Mouse (Mus musculus) adrenal gland, postnatal 14 days (tissue): ENCODE measurements around the gene Stxbp2. TPM values are rescaled to one million over a fixed set of nuclear protein-coding genes. Genes with fewer than 3 reads are reported as not detected.

Source experiments
- DNase-seq: peaks from one replicate; pipeline ENCODE4 v3.0.0; 2021; ENCODE audit warnings: mixed read lengths
- total RNA-seq: library from RNA; stranded (reverse); gene quantifications from 2 replicates; pipeline ENCODE4 v1.2.3, GENCODE M21; 2021

Stxbp2 gene
- total RNA-seq, 1 experiment from 2014 or later, result 79.6 TPM

DNA sequence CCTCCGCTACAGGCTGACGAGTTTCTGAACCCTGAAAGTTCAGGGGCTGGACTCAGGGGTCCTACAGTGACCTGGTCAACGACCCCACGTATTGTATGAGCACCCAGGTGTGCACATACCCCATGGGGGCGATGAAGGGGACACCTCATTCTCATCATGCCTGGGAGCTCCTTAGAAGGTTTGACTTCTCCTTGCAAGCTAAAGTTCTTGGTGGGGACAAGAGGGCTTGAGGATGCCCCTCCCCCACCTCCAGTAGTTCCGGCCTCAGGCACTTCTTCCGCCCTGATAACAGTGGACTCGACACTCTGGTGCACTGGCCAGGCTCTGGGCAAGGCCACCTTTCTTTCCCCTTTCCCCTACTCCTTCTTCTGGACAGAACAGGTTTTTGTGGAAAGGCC lies 722 bp downstream of the Stxbp2 start:
- DNase-seq, result peak; percentile 41

DNA sequence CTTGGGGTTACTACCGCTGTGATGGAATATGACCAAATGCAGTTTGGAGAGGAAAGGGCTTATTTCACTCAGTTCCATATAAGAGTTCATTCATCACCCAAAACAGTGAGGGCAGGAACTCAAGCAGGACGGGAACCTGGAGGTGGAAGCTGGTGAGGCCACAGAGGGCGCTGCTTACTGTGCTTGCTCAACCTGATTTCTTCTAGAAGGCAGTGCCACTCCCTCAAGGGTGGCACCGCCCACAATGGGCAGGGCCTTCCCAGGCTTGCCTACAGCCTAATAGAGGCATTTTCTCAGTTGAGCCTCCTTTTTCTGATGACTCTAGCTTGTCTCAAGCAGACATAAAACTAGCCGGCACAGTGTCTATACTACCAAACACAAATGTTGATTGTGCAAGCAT lies 15.0 kb downstream of the Stxbp2 start:
- DNase-seq, result peak; percentile 85

DNA sequence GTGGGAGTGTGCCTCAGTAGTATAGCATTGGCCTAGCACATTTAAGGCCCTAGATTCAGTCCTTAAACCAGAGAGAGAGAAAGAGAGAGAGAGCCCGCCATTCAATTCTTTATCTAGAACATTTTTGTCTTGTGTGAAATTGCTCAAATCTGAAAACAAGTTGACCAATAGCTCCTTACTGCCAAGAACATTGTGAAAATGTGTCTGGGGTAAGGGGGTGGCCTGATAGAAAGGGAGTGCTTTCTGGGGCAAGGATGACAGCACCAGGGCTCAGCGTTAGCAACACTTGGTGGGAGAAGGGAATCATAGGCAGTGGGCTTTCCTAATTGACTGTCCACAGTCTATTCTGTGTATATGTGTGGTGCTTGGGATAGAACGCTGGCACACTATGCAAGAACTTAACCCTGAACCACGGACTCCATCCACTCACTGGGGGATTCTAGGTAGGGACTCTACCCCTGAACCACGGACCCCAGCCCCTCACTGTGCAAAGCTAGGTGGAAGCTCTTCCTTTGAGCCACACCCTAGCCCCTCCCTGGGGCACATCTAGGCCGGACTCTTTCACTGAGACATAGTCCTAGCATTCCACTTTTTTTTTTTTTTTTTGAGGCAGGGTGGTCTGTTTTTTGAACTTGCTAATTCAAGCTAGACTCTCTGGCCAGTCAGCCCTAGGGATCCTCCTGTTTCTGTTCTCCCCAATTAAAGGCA lies 16.2 kb downstream of the Stxbp2 start:
- peak; percentile 27 for DNase-seq

DNA sequence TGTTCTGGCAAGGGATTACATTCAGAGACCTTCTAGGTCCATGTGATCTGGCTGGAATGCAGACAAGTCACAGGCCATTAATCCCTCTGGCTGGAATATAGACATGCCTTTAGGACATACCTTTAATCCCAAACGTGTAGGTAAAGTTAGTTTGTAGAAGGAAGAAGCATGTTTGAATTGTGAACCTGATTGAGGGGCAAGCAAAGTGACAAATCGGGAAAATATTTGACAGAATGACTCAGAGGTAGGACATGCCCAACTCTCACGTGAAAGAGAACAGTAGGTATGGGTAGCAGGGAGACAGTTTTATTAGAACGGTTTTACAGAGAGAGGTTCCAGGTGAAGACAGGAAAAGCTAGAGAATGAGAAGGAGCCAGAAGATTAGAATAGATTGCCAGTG lies 16.8 kb downstream of the Stxbp2 start:
- DNase-seq, result no peak

DNA sequence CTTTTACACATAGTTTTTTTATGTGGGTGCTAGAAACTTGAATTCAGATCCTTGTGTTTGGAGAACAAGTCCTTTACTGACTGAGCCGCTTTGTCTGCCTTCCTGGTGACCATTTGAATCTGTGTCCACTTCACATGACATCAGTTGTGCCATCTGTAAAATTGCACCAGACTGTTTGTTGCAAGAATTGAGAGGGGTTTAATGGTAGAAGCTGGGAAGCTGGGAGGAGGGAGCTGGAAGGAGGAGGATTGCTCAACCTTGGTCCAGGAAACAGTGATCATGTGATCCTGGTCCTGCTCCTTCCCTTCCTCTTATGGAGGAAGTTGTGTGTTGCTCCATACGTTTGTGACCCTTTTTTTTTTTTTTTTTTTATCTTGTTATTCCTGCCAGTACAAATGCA lies 17.5 kb downstream of the Stxbp2 start:
- DNase-seq, result no peak

DNA sequence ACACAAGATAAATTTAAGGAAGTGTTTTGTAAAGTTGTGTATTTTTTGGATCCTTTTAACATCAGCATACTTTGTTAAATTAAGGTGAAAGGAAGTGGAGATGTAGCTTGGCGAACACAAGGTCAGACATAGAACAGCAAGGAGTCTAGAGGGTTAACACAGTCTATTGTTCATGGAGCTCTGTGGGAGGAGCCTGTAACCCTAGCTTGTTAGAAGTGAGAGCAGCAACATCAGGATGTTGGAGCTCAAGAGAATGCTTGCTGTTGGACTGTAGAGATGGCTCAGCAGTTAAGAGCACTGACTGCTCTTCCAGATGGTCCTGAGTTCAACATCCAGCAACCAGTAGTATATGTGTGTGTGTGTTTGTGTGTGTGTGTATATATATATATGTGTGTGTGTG lies 18.2 kb downstream of the Stxbp2 start:
- no peak for DNase-seq

DNA sequence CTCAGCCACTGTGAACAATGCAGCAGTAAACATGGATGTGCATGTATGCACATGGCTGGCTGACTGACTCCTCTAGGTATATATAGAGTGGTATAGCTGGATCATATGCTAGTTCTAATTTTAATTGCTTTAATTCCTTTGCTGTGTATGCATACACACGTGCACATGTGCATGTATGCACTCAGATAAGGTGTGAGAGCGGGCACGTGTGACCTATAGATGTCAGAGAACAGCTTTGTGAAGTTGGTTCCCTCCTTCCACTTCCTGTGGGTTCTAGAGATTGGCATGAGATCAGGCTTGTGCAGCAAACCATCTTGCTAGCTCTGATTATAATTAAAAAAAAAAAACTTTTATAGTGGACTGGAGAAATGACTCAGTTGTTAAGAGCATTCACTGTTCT lies 22.1 kb downstream of the Stxbp2 start:
- DNase-seq, result no peak

DNA sequence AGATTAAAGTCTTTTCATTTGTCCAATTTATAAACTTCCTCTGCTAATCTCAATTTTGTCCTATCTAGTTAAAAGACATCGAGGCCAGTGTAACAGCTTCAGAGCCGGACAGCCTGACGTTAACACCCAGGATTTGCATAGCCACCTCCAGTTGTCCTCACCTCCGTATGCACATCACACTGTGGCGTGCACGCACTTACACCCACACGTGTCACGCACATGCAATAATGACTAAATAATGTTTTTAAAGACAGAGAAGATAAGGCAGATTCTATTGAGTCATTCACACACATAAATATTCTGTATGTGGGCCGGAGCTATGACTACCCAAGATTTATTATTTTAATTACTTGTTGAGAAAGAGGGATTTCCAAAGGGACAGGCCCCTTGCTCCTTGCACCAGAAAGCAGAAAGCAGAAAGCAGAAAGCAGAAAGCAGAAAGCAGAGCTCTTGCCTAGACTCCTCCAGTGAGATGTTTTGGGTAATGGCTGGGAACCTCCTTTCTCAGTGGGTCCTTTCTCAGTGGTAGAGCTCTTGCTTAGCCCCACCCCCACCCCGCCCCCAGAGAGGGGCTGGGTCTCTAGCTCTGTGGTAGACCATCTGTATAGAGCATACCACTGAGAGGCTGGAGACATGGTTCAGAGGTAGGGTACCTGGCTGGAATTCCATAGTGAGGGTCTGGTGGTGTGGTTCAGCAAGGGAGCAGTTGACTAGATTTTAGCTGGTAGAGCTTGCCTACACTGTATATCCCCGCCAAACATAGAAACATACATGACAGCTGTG lies 24.2 kb downstream of the Stxbp2 start:
- peak; percentile 13 for DNase-seq

DNA sequence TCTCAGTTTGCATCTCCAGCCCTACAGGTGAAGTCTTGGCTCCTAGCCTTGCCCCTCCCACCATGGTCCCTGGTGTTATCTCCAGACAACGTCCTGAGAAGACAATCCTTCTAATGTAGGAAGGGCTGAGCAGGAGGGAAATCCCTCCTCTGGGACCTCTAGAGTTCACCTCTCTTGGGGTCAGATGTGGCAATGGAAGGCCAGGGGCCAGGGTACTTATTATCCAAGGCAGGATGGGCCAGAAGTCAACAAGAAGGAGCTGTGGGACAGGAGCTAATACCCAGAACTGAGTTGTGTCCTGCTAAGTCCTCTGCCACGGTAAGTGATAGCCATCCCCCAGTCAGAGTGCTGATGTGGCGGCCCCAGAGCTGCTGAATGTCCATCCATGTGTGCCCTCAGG lies 24.8 kb downstream of the Stxbp2 start, which contains the start of gene Retn:
Retn (plus strand) TSS at position 245 of the 400 bp plus-strand sequence.
- peak; percentile 38 for DNase-seq

DNA sequence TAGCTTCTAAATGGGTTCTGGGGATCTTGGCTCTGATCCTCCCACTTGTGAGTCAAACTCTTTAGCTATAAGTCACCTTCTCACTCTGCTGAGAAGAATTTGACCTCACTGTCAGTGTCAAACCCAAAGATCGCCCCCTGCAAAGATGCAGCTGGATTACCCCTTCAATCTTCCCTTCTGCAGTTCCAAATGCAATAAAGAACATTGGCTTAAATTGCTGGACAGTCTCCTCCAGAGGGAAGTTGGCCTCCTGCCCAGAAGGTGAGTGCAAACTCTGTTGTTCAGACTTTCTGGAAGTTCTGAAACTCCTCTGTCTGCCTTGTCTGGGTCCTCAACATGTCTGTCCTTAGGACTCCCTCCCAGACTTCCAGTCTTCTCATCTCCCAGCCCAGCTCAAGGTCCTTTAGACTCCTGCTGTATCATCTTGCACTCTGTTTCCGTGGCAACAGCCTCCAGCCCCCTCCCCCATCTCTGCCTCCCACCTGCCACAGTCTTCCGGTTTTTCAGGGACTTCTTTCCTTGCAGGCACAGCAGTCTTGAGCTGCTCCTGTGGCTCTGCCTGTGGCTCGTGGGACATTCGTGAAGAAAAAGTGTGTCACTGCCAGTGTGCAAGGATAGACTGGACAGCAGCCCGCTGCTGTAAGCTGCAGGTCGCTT lies 26.1 kb downstream of the Stxbp2 start:
- peak; percentile 45 for DNase-seq

DNA sequence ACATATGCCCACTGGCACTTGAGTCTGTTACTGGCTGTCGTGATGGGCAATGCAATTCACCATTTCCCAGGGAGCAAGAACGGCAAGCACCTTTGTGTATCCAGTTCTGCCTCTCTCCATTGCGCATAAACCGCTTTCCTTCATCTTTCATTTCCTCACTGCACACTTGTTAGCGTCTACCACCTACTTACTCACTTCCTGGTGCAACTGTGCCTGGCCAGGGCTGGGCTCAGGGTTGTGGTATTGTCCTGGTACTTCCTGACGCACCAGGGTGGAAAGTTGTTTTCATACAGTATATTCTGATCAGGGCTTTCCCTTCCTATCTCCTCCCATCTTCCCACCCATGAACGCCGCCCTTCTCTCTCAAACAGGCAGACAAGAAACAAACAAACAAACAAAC lies 30.1 kb downstream of the Stxbp2 start:
- no peak for DNase-seq

DNA sequence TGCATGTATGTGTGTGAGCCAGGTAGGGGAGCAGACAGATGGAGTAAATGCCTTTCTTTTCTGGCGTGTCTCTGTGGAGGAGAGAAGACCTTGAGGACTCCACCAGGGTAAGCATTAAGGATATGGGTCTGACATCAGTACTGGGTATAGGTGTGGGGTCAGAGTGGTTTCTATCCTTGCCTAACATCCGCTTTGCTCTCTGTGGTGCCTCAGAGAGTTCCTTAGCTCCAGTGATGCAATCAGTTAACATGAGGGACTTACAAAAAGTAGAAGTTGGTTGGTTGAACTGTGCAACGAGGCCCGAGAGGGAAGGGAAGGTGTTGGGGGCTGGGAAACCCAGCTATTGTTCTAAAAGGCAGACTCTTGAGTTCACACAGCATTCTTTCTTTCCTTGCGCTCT lies 33.6 kb downstream of the Stxbp2 start:
- no peak for DNase-seq

DNA sequence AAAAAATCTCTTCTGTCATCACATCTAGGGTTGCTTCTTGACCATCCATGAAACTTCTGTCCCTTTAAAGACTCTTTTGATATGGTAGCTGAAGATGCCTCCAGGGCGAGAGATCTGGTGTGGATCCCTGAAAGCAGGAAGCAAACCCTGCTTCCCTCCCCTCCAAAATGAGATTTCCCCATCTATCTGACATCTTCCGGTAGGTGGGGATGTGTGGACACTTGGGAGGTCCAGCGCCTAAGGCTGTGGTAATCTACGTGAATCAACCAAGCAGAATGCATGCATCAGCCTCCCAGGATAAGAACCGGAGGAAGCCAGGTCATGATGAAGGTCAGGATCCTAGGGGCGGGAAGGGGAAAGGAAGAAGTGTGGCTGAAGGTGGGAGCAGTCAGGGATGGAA lies 34.8 kb downstream of the Stxbp2 start, which contains the start of gene Mcemp1:
Mcemp1 (plus strand) TSS at position 248 of the 400 bp plus-strand sequence.
- no peak for DNase-seq

DNA sequence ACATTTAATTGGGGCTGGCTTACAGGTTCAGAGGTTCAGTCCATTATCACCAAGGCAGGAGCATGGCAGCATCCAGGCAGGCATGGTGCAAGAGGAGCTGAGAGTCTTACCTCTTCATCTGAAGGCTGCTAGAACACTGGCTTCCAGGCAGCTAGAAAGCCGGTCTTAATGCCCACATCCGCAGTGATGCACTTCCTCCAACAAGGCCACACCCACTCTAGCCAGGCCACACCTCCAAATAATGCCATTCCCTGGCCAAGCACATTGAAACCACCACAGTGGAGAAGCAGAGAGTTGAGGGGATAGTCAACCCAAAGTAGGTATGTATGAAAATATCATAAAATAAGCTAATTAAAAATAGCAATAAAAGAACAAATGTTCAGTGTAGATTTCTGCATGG lies 39.6 kb downstream of the Stxbp2 start:
- no peak for DNase-seq

DNA sequence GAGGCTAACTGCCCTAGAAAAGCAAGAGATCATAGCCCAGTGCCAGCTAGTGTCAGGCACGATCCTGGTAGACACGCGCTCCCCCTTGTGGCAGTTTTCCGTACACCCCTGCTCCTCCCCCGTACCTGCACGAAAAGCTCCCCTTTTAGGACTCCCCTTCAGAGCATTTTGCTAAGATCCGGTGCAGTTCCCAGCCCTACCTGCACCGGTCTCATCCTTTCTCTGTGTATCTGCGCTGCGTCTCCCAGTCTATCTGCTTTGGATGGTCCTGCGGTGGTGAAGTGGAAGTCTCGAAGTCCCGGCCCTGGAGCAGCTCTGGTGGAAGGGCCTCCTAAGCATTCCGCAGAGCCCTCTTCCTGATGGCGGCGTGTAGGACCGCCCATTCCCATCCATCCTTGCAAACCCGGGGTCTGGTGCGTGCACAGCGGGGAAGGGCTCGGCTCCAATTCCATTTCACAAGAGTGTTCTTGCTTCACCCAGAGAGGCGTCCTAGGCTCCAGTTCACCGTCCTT lies 41.3 kb downstream of the Stxbp2 start, which contains the start of gene Fcor:
Fcor (minus strand) TSS at position 383 of the 512 bp plus-strand sequence.
- DNase-seq, result peak; percentile 91

DNA sequence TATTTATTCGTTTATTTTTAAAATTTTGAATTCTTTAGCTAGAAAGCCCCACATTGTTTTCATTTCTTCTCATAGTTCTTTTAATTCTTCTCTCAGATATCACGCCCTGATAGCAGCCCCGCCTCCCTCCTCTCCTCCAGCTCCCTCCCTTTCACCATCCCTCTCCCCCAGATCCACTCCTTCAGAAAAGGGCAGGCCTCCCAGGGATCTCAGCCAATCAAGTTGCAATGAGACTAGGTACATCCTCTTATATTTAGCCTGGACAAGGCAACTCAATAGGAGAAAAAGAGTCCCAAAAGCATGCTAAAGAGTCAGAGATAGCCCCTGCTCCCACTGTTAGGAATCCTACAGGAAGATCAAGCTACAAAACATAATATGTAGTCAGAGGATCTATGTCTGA lies 43.9 kb downstream of the Stxbp2 start:
- DNase-seq, result no peak

DNA sequence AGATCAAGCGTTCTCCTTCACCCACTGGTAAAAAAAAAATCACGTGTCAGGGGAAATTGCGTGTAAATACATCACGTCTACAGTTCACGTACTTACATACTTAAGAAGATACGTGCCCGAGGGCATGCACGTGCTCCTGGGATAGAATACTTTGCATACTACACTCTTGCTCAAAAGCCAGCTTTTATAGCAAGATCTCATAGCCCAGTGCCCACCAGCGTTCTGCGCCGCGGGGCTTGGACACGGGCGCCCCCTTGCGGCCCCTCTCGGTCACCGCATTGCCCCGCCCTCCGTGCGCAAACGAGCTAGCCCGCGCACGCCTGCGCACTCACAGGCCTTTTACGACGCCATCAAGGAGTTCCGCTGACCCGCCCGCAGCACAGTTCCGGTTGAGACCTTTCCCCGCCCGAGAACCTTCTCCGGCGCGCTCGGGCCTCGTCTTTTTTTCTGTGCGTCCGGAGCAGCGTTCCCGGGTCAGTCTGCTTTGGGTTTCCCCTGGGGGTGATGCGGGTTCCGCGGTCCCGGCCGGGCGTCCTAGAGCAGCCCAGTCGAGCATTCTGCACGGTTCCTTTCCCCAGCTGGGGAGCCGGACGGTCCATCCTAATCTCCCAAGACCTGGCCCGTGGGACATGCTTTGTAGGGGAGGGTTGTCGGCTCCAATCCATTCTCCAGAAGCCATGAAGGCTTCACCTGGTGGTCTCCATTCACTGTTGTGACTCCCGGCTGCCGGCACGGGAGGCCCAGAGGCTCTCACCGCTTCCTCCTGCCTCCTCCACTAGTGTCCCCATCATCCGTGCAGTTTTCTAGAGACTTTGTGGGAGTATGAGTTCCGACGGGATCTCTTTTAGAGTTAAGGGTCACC lies 45.6 kb downstream of the Stxbp2 start, which contains the start of gene Trappc5:
Trappc5 (plus strand) TSS at position 169 of the 862 bp plus-strand sequence.
- DNase-seq, result peak; percentile 96

DNA sequence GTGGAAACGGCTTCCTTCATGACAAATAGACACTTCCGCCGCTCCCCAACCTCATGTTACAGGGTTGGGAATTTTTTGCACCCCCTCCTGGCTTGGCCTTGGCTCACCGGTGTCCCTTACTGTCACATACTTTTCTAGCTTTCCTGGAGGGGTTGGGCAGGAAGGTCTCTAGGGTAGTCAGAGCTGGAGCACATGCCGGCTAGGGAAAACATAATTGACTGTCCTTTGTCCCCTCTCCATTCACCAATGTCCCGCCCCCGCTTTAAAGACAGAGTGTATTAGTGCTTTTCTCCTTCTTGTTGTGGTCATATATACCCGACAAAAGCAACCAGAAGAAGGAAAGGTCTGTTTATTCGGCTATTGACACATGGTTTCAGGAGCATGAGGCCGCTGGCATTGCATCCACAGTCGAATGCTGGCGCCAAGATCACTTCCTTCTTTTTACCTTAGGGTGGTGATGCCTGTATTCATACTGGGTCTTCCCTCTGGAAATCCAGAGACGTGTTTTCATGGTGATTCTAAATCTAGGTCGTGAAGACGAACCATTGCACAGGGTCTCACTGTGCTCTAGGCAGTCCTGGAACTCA lies 46.3 kb downstream of the Stxbp2 start:
- peak; percentile 52 for DNase-seq

DNA sequence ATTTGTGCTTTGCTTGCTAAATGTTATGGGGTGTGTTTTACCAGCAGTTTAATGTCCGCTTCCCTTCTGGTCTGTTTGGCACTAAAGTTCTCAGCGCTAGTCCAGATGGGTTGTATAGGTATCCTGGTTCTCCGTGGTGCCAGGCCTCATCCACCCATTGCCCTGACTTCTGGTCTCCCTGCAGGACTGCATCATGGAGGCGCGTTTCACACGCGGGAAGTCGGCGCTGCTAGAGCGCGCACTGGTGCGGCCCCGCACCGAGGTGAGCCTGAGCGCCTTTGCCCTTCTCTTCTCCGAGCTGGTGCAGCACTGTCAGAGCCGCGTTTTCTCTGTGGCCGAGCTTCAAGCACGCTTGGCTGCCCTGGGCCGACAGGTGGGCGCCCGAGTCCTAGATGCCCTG lies 48.1 kb downstream of the Stxbp2 start:
- peak; percentile 4 for DNase-seq

DNA sequence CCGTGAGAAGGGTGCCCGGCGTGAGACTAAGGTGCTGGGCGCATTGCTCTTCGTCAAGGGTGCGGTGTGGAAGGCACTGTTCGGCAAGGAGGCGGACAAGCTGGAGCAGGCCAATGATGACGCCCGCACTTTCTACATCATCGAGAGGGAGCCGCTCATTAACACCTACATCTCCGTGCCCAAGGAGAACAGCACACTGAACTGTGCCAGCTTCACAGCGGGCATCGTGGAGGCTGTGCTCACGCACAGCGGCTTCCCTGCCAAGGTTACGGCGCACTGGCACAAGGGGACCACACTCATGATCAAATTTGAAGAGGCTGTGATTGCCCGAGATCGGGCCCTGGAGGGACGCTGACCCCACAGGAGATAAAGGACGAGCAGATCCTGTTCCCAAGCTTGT lies 48.5 kb downstream of the Stxbp2 start:
- DNase-seq, result peak; percentile 4

DNA sequence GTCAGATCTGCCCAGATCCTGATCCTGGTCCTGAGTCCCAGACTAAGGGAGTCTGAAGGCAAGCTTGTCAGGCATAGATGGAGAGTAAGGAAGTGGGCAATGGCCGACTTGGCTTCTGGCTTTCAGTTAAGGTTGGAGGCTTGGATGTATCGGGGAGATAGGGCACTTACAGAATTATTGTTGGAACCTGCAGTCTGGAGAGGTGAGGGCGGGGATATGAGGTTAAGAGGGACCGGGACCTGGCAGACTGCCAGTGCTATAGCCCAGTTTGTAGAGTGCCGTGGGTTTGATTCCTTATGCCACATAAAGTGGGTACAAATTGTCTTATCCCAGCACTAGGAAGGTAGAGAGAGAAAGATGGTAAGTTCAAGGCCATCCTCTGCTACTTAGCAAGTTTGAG lies 48.9 kb downstream of the Stxbp2 start:
- DNase-seq, result no peak
